Mouse (Mus musculus): ENCODE data around the gene Pde1a.

- TF ChIP-seq CTCF (IDR thresholded peaks at IDR 0.05; ENCODE audit: borderline replicate concordance, extremely low read depth, insufficient read depth, insufficient read length): no peak
- TF ChIP-seq POLR2A (IDR thresholded peaks at IDR 0.05; ENCODE audit: borderline replicate concordance, extremely low read depth, insufficient read depth, insufficient read length, poor library complexity, severe bottlenecking): no peak
Observed at GRCm38 (mm10) chr2:80132677-80133076, 3.4 kb upstream of the Pde1a start.

All from brain, embryonic 14.5 days (tissue).